Comparison of ENCODE assay signal across 30 mouse cellular contexts in the genomic region with DNA sequence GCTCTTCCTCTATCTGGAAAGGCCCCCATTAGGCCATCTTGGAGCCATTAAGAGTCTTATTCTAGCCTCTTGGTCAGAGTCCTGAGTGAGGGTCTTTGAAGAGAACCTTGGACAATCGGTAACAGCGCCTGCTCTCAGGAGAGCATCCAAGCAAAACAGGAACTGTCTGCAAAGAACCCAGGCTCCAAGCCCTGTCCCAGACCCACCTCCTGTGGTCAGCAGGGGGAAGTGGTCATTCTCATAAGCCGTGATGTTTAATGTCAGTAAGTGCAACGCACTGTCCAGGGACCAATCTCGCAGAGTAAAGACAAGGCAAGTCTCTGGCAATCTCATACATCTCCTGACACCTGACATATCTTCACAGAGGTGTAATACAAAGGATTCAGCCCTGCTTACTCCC. TPM values are rescaled to one million over a fixed set of nuclear protein-coding genes. Genes with fewer than 3 reads are reported as not detected.
DNase-seq lines count a peak whose midpoint lies in the region; ATAC-seq lines count a peak whose summit lies in the region.
"Had no signal": no experiment of that assay in that cellular context is flagged by ENCODE, and none has a peak within 500 bp of the region (broad histone marks: within the 10 kb centered on the region; RNA-seq: fewer than 3 reads in every experiment).

No protein-coding gene starts in this region.

- H3K27ac ChIP-seq in hindbrain, embryonic 10.5 days = peak overlapping the region; percentile 5; the same call in 1 of the 2 replicates
- H3K27ac ChIP-seq in hindbrain, embryonic 13.5 days = no peak overlapping the region
- H3K27ac ChIP-seq: embryonic facial prominence, embryonic 13.5 days; embryonic facial prominence, embryonic 15.5 days; forebrain, embryonic 10.5 days; forebrain, embryonic 12.5 days had no signal

- no peaks in the 10 kb centered on the region for H3K36me3 ChIP-seq in hindbrain, embryonic 10.5 days
- no peaks in the 10 kb centered on the region for H3K36me3 ChIP-seq in hindbrain, embryonic 13.5 days
- H3K36me3 ChIP-seq: embryonic facial prominence, embryonic 13.5 days; embryonic facial prominence, embryonic 15.5 days; forebrain, embryonic 10.5 days; forebrain, embryonic 12.5 days; G1E had no signal

- H3K9me3 ChIP-seq in hindbrain, embryonic 10.5 days = no peaks in the 10 kb centered on the region
- H3K9me3 ChIP-seq in hindbrain, embryonic 13.5 days = no peaks in the 10 kb centered on the region
- H3K9me3 ChIP-seq: embryonic facial prominence, embryonic 13.5 days; embryonic facial prominence, embryonic 15.5 days; forebrain, embryonic 10.5 days; forebrain, embryonic 12.5 days; G1E had no signal

- H3K4me2 ChIP-seq in hindbrain, embryonic 13.5 days = no peak overlapping the region
- H3K4me2 ChIP-seq: embryonic facial prominence, embryonic 13.5 days; embryonic facial prominence, embryonic 15.5 days; forebrain, embryonic 12.5 days had no signal

- 71% methylated on average over 5 of the region's 5 CpGs for WGBS in hindbrain, embryonic 10.5 days
- WGBS in hindbrain, embryonic 13.5 days = 66% methylated on average over 5 of the region's 5 CpGs

- no peak overlapping the region for H3K9ac ChIP-seq in hindbrain, embryonic 13.5 days
- H3K9ac ChIP-seq: embryonic facial prominence, embryonic 13.5 days; embryonic facial prominence, embryonic 15.5 days; forebrain, embryonic 12.5 days had no signal

- no peak for DNase-seq in hindbrain, embryonic 10.5 days (ENCODE audit: low spot score)
- DNase-seq in 416B (ENCODE audit: low read depth) (peak; percentile 23), A20 (ENCODE audit: low read depth, low spot score) (peak; percentile 16)
- DNase-seq in spleen, postnatal 10 days (ENCODE audit: low spot score in 2 of 2) = no peak
- no peak for DNase-seq in urinary bladder, postnatal 4 days (ENCODE audit: low spot score in 2 of 2)
- no peak for DNase-seq in retina, postnatal 1 day
- DNase-seq: adrenal gland, adult 8-10 months; adrenal gland, postnatal 14 days; adrenal gland, postnatal 36 days; cerebellum, adult 11-12 months; cerebellum, adult 2 months; cerebellum, adult 9-10 months; cerebellum, postnatal 10 days; cerebellum, postnatal 25 days; embryo, embryonic 11 days had no signal

- no peak for ATAC-seq in hindbrain, embryonic 13.5 days (ENCODE audit: low FRiP score)
- 0 out of 2 replicates have a peak, but pooled peaks have one; percentile 25 for ATAC-seq in common myeloid progenitor, adult 5-6 weeks (replicated peaks; ENCODE audit: low read depth, poor library complexity, severe bottlenecking)
- ATAC-seq: activated CD4-positive, CD25-positive, alpha-beta regulatory T cell, adult 4 months; forebrain, embryonic 14.5 days; forebrain, embryonic 16.5 days; Patski had no signal

- H3K27me3 ChIP-seq in hindbrain, embryonic 10.5 days (ENCODE audit: insufficient read depth, poor library complexity, severe bottlenecking) = peaks cover 3% of the 10 kb centered on the region; the same call in 1 of the 2 replicates
- peaks cover 25% of the 10 kb centered on the region for H3K27me3 ChIP-seq in hindbrain, embryonic 13.5 days
- H3K27me3 ChIP-seq: Patski had no signal

- no peak overlapping the region for H3K4me3 ChIP-seq in hindbrain, embryonic 10.5 days
- H3K4me3 ChIP-seq in hindbrain, embryonic 13.5 days = no peak overlapping the region
- H3K4me3 ChIP-seq: embryonic facial prominence, embryonic 13.5 days; embryonic facial prominence, embryonic 15.5 days; erythroblast, embryonic 14.5 days; forebrain, embryonic 10.5 days; forebrain, embryonic 12.5 days had no signal

- H3K4me1 ChIP-seq in hindbrain, embryonic 10.5 days (replicated peaks) = peaks cover 12% of the 10 kb centered on the region; the same call in 1 of the 2 replicates
- 0 out of 2 replicates have a peak, but pooled peaks cover 3% of the 10 kb centered on the region for H3K4me1 ChIP-seq in hindbrain, embryonic 13.5 days (replicated peaks)
- H3K4me1 ChIP-seq: embryonic facial prominence, embryonic 15.5 days had no signal

RNA-seq across cellular contexts. Expression of gene Spaca7, which starts 3.2 kb away (rescaled TPM):
- not detected in 2 replicates for polyA plus RNA-seq in hindbrain, embryonic 10.5 days (2016; fragmentation: Nextera tagmentation; extraction: Ambion mirVana)
- polyA plus RNA-seq in hindbrain, embryonic 13.5 days (2015; fragmentation: Nextera tagmentation; extraction: Ambion mirVana) = not detected in 2 replicates
- not detected in 2 replicates for total RNA-seq in common myeloid progenitor, adult 5-6 weeks (2017)
- total RNA-seq: adrenal gland, adult 18-20 months; adrenal gland, adult 8-10 months; adrenal gland, postnatal 14 days; adrenal gland, postnatal 36 days; G1E had no signal
- polyA plus RNA-seq: activated CD4-positive, CD25-positive, alpha-beta regulatory T cell, adult 4 months; C2C12; cerebellum, adult 2 months; embryonic facial prominence, embryonic 11.5 days; embryonic facial prominence, embryonic 13.5 days; embryonic facial prominence, embryonic 15.5 days; erythroblast, embryonic 14.5 days; forebrain, embryonic 10.5 days; forebrain, embryonic 12.5 days; forebrain, embryonic 14.5 days; forebrain, embryonic 16.5 days; G1E had no signal

Comparison
In these comparisons a context has a peak if more than half of its experiments do, and no peak if none do; other contexts are left out.
1. DNase-seq: peak in 416B (single experiment) and A20 (single experiment); none in hindbrain, embryonic 10.5 days (single experiment), spleen, postnatal 10 days (0 of 2), urinary bladder, postnatal 4 days (0 of 2) and retina, postnatal 1 day (single experiment).